Mouse (Mus musculus): ENCODE results near the gene 3110021N24Rik.

The 3110021N24Rik gene

GRCm38 (mm10) chr4:108796701-108797100 lies 77.3 kb downstream of the 3110021N24Rik start:
- DNase-seq (ENCODE audit: low spot score), result no peak

- DNase-seq (ENCODE audit: low spot score), result peak; percentile 79
Observed at GRCm38 (mm10) chr4:108798083-108798830, 78.8 kb downstream of the 3110021N24Rik start.

GRCm38 (mm10) chr4:108803535-108803934 lies 84.1 kb downstream of the 3110021N24Rik start:
- DNase-seq (ENCODE audit: low spot score), result no peak

- DNase-seq (ENCODE audit: low spot score), result no peak
Observed at GRCm38 (mm10) chr4:108811142-108811541, 91.7 kb downstream of the 3110021N24Rik start.

- DNase-seq (ENCODE audit: low spot score), result no peak
Observed at GRCm38 (mm10) chr4:108811550-108811949, 92.1 kb downstream of the 3110021N24Rik start.

DNA sequence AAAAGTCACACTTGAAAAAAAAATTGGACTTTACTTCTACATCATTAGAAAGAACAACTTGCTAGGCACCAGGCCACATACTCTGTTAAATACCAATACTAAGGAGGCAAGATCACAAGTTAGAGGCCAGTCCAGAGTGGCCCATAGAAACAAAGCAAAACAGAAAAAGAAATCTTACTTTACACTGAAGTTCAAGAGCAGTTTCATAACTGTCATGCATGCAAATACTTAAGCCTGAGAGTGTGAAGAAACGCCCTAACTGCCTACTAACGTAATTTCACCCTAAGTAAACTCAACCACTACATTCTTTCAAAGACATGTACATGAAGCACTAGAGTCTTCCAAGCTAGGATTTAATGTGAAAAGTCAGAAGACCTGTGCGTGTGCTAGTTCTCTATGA lies 106.2 kb downstream of the 3110021N24Rik start:
- no peak for DNase-seq (ENCODE audit: low spot score)

DNA sequence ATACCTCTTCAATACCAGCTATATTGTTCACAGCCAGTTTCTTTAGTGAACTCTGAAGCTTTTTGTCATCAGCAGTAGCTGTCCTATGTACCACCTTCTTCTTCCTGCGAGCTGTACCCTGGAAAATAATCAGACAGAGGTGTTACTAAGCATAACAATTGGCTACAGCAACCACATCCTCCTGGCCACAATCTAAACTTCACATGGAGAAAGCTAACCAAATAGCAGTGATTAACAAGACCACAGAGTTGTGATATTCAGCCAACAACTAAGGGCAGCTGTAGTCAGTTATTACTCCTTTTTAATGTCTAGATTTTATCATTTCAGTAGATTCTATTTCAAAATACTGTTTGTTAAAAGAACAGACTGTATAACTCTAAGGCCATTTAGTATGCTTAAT lies 106.6 kb downstream of the 3110021N24Rik start:
- no peak for DNase-seq (ENCODE audit: low spot score)

- DNase-seq (ENCODE audit: low spot score), result no peak
Observed at GRCm38 (mm10) chr4:108826643-108827042, 107.2 kb downstream of the 3110021N24Rik start.

- no peak for DNase-seq (ENCODE audit: low spot score)
Observed at GRCm38 (mm10) chr4:108830698-108831097, 111.2 kb downstream of the 3110021N24Rik start.
